Mouse (Mus musculus) bone marrow, adult 2 months (tissue): ENCODE measurements at regions not wholly inside any gene's neighbourhood (a gene's known extent, or its start where the extent isn't known, plus 50 kb on each side); places are given as distances from the start of the nearest gene placed in this dataset.

ENCODE experiments used
- CTCF ChIP-seq: fragments of 200-500 bp; IDR thresholded peaks from 2 replicates; pipeline ENCODE4 v1.5.1; 2011; ENCODE audit warnings: low read length, control low read depth; ENCODE audit not compliant: control insufficient read depth, insufficient read depth
- POLR2A ChIP-seq: fragments of 200-500 bp; IDR thresholded peaks from 2 replicates; pipeline ENCODE4 v1.6.1; 2011; ENCODE audit warnings: low read depth, mild to moderate bottlenecking, control low read depth, low read length, borderline replicate concordance; ENCODE audit not compliant: control insufficient read depth

GRCm38 (mm10) chr14:61682721-61683355 is 75.6 kb downstream of the Kcnrg start:
- TF ChIP-seq CTCF (no peak), POLR2A (peak; percentile 66; the same call in 1 of the 2 replicates)
